Mouse (Mus musculus) erythroblast, embryonic 14.5 days (primary cell): ENCODE measurements around the gene Inf2.

Source experiments
- GATA1 ChIP-seq: IDR thresholded peaks from 2 replicates; pipeline ENCODE4 v1.6.1; 2012; ENCODE audit warnings: low read length, inconsistent platforms, mixed read lengths
- TAL1 ChIP-seq: IDR thresholded peaks from 3 replicates; pipeline ENCODE4 v1.6.1; 2012; ENCODE audit warnings: low read length, inconsistent platforms, mixed read lengths

DNA sequence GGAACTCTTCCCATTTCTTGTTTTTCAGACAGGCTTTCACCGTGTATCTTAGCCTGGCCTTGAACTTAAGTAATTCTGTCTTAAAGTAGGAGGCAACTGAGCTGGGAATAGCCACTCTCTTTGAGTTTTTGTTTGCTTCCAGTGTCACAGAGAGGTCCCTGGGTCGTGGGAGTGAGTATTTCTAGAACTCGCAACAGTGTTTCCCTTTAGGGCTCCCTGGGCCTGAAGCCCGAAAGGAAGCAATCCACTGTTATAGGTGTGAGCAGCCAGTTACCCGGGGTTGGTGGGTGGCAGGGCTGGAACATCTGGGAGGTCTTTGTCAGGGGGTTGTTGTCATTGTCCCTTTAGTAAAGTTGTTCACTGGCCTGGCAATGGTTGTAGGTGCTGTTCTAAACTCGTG lies 57.6 kb downstream of the Inf2 start:
- no peak for TF ChIP-seq TAL1
- TF ChIP-seq GATA1 = no peak
